Mouse (Mus musculus) frontal cortex, postnatal 25 days (tissue): ENCODE measurements around the gene Uap1.
A peak's percentile ranks its signal among the peaks of the same experiment; 100 is the strongest.

ENCODE experiments used
- DNase-seq, 2 experiments: peaks; one replicate each; pipeline ENCODE4 v3.0.0; 2022; ENCODE audit warnings: low spot score in 2 of 2

Gene Uap1

GRCm38 (mm10) chr1:170174814-170175332 is at the start of gene Uap1:
Gene Uap1, minus strand, starts transcription at chr1:170174957.
- DNase-seq = peak; percentile 85 to 94

GRCm38 (mm10) chr1:170223276-170223675 is 48.5 kb upstream of the Uap1 start:
- DNase-seq = no peak

GRCm38 (mm10) chr1:170220351-170220750 is 45.6 kb upstream of the Uap1 start:
- DNase-seq = no peak

- no peak for DNase-seq
Measured at GRCm38 (mm10) chr1:170218091-170218884, 43.5 kb upstream of the Uap1 start.

- no peak for DNase-seq
Measured at GRCm38 (mm10) chr1:170215590-170215989, 40.8 kb upstream of the Uap1 start.

- peak; percentile 59 to 76 for DNase-seq
Measured at GRCm38 (mm10) chr1:170214757-170215522, 40.2 kb upstream of the Uap1 start, which contains the start of gene Uhmk1. Gene Uhmk1, minus strand, starts transcription at chr1:170215397.

- DNase-seq = no peak
Measured at GRCm38 (mm10) chr1:170214383-170214756, 39.6 kb upstream of the Uap1 start.

GRCm38 (mm10) chr1:170213181-170213879 is 38.6 kb upstream of the Uap1 start:
- DNase-seq = no peak

GRCm38 (mm10) chr1:170206395-170206794 is 31.6 kb upstream of the Uap1 start:
- DNase-seq = no peak

GRCm38 (mm10) chr1:170200379-170200778 is 25.6 kb upstream of the Uap1 start:
- no peak for DNase-seq

- DNase-seq = no peak
Measured at GRCm38 (mm10) chr1:170196211-170196610, 21.5 kb upstream of the Uap1 start.

GRCm38 (mm10) chr1:170191925-170192324 is 17.2 kb upstream of the Uap1 start:
- no peak for DNase-seq

GRCm38 (mm10) chr1:170190225-170190624 is 15.5 kb upstream of the Uap1 start:
- no peak for DNase-seq

GRCm38 (mm10) chr1:170188601-170189000 is 13.8 kb upstream of the Uap1 start:
- no peak for DNase-seq

GRCm38 (mm10) chr1:170186531-170186930 is 11.8 kb upstream of the Uap1 start:
- DNase-seq = no peak

GRCm38 (mm10) chr1:170185137-170185536 is 10.4 kb upstream of the Uap1 start:
- DNase-seq = no peak

- DNase-seq = no peak
Measured at GRCm38 (mm10) chr1:170182706-170183105, 7.9 kb upstream of the Uap1 start.

- DNase-seq = no peak
Measured at GRCm38 (mm10) chr1:170176661-170177239, 2.0 kb upstream of the Uap1 start.

GRCm38 (mm10) chr1:170175848-170176247 is 1.1 kb upstream of the Uap1 start:
- DNase-seq = no peak

- DNase-seq = no peak
Measured at GRCm38 (mm10) chr1:170173991-170174813, 555 bp downstream of the Uap1 start.

GRCm38 (mm10) chr1:170167781-170168180 is 7.0 kb downstream of the Uap1 start:
- DNase-seq = no peak
